Mouse (Mus musculus) forebrain, embryonic 12.5 days (tissue): ENCODE data around the gene Bckdha. TPM values are rescaled to one million over a fixed set of nuclear protein-coding genes. Genes with fewer than 3 reads are reported as not detected.

ENCODE experiments used
- ATAC-seq: fragments of 200-750 bp; cut with Nextera tagmentation; 2 replicates; pipeline ENCODE4 v1.8.0; 2017; ENCODE audit warnings: moderate TSS enrichment; ENCODE audit not compliant: low FRiP score
- H3K27ac ChIP-seq: fragments of 300-500 bp; sonication (generic); 2 replicates; pipeline ENCODE4 v1.5.1; 2016; ENCODE audit warnings: mild to moderate bottlenecking
- H3K27me3 ChIP-seq: fragments of 300-500 bp; sonication (generic); 2 replicates; pipeline ENCODE4 v1.6.1; 2016; ENCODE audit warnings: mild to moderate bottlenecking
- H3K36me3 ChIP-seq: fragments of 300-500 bp; sonication (generic); replicated peaks from 2 replicates; pipeline ENCODE4 v1.6.1; 2016; ENCODE audit warnings: mild to moderate bottlenecking
- H3K4me1 ChIP-seq: fragments of 300-500 bp; sonication (generic); 2 replicates; pipeline ENCODE4 v1.6.1; 2016
- H3K4me2 ChIP-seq: fragments of 300-500 bp; sonication (generic); 2 replicates; pipeline ENCODE4 v1.6.1; 2016; ENCODE audit warnings: mild to moderate bottlenecking, moderate library complexity
- H3K4me3 ChIP-seq: fragments of 300-500 bp; sonication (generic); replicated peaks from 2 replicates; pipeline ENCODE4 v1.5.1; 2016; ENCODE audit warnings: mild to moderate bottlenecking
- H3K9ac ChIP-seq: fragments of 300-500 bp; sonication (generic); 2 replicates; pipeline ENCODE4 v1.6.1; 2016; ENCODE audit warnings: mild to moderate bottlenecking
- H3K9me3 ChIP-seq: fragments of 300-500 bp; sonication (generic); 2 replicates; pipeline ENCODE4 v1.6.1; 2016
- WGBS: fragments of 180-500 bp; shearing (Covaris S2); methylation state at CpG from one replicate; pipeline ENCODE4 v1.1.7; 2016; 5-methylcytosine and 5-hydroxymethylcytosine counted together
- polyA plus RNA-seq: library from polyadenylated mRNA; unstranded; fragments of >200 nt; fragmentation: Nextera tagmentation; extraction: Ambion mirVana; gene quantifications from 2 replicates; pipeline ENCODE4 v1.2.1, GENCODE M21; 2016

The Bckdha gene
- polyA plus RNA-seq, 1 experiment from 2014 or later = 36.1 TPM

- H3K36me3 ChIP-seq = peaks cover 33% of the 10 kb centered on the region
- ATAC-seq = no peak
Measured at GRCm38 (mm10) chr7:25628323-25628620, 30.5 kb downstream of the Bckdha start.

DNA sequence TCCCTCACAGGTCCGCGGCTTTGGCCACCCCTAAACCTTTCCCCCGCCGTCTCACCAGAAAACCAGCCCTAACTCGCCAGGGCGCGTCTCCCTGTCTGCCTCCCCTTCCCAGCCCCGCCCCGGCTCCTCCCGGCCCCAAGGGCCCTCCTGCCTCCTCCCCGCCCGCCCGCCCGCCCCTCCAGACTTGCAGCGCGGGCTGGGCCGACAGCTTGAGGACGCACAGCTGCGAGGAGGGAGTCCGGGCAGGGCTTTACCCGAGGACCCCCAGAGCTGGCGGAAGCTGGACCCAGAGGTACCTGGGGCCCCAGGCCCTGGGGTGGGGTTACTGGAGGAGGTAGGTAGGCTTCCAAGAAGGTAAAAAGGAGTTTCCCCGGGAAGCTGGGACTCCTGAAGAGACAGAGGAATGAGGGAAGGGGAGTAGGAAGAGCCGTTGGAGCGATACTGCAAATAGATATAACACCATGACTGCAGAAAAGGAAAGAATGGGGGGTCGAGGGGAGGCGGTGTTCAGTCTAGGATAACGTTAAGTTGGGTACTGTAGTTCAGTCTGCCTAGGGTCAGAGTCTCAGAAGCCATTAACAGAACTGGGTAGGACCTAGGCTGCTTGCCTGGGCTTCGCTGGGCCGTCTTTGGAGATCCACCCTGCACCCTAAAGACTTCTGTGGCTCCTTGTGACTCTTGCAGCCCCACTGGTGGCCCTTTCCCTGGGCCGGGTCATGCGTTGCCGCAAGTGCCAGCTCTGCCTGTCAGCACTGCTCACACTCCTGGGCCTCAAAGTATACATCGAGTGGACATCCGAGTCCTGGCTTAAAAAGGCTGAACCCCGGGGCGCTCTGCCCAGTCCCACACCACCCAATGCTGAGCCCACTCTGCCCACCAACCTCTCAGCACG is 31.1 kb downstream of the Bckdha start:
- H3K4me1 ChIP-seq = peaks cover 11% of the 10 kb centered on the region
- peaks cover 29% of the 10 kb centered on the region for H3K36me3 ChIP-seq
- peak overlapping the region; percentile 52 for H3K4me2 ChIP-seq
- H3K4me3 ChIP-seq = peak overlapping the region; percentile 27
- H3K9me3 ChIP-seq = no peaks in the 10 kb centered on the region
- no peak overlapping the region for H3K27ac ChIP-seq
- H3K9ac ChIP-seq = peak overlapping the region; percentile 49; the same call in 1 of the 2 replicates
- H3K27me3 ChIP-seq = peaks cover 26% of the 10 kb centered on the region
- peak; percentile 58; the same call in 1 of the 2 replicates for ATAC-seq
- WGBS = 18% methylated on average over 38 of the region's 38 CpGs

More at GRCm38 (mm10) chr7:25628323-25628620, 30.5 kb downstream of the Bckdha start:
- Histone ChIP-seq H3K4me1 (peaks cover 11% of the 10 kb centered on the region), H3K4me3 (no peak overlapping the region), H3K9ac (no peak overlapping the region), H3K27me3 (peaks cover 26% of the 10 kb centered on the region), H3K9me3 (no peaks in the 10 kb centered on the region), H3K27ac (no peak overlapping the region), H3K4me2 (no peak overlapping the region)
- WGBS = 68% methylated on average over 8 of the region's 8 CpGs

- Histone ChIP-seq H3K4me3 (peak within 1 kb of the TSS; percentile 27), H3K9ac (peak within 1 kb of the TSS; percentile 49; the same call in 1 of the 2 replicates), H3K36me3 (peaks cover 29% of the 10 kb centered on the region), H3K9me3 (no peaks in the 10 kb centered on the region), H3K27me3 (peaks cover 26% of the 10 kb centered on the region), H3K4me1 (peaks cover 11% of the 10 kb centered on the region), H3K4me2 (peak within 1 kb of the TSS; percentile 52), H3K27ac (no peak within 1 kb of the TSS)
- ATAC-seq = no peak
- 22% methylated on average over 29 of the region's 29 CpGs for WGBS
Measured at GRCm38 (mm10) chr7:25626509-25627430, 32.0 kb downstream of the Bckdha start, which contains the start of gene B3gnt8. Gene B3gnt8 (plus strand): TSS chr7:25626654.

GRCm38 (mm10) chr7:25625594-25626250 is 33.1 kb downstream of the Bckdha start:
- Histone ChIP-seq H3K9ac (no peak overlapping the region), H3K9me3 (no peaks in the 10 kb centered on the region), H3K4me1 (peaks cover 11% of the 10 kb centered on the region), H3K27me3 (peaks cover 26% of the 10 kb centered on the region), H3K27ac (no peak overlapping the region), H3K4me2 (no peak overlapping the region), H3K4me3 (no peak overlapping the region), H3K36me3 (peaks cover 30% of the 10 kb centered on the region)
- 69% methylated on average over 10 of the region's 10 CpGs for WGBS
- no peak for ATAC-seq

DNA sequence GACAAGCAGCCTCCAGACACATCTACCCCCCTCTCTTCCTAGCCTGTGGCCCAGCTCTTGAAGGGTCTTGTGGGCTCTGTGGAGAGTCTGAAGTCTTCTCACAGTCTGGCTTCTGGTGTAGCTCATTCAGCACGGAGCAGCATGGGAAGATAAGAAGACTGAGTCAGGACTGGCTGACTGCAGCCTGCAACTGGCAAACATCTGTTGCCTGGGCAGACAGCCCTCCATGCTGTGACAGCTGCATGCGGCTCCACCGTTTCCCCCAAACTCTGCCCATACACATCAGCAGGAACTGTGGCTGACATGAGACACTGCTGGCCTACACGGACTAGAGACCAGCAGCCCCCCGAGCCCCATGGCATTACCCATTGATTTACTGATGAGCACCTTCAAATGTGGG is 33.9 kb downstream of the Bckdha start:
- Histone ChIP-seq H3K36me3 (peaks cover 22% of the 10 kb centered on the region), H3K9me3 (no peaks in the 10 kb centered on the region), H3K9ac (no peak overlapping the region), H3K27ac (no peak overlapping the region), H3K4me3 (no peak overlapping the region), H3K4me2 (no peak overlapping the region), H3K27me3 (peaks cover 26% of the 10 kb centered on the region), H3K4me1 (peaks cover 15% of the 10 kb centered on the region)
- WGBS = 85% methylated on average over 5 of the region's 5 CpGs
- no peak for ATAC-seq

- Histone ChIP-seq H3K9me3 (no peaks in the 10 kb centered on the region), H3K4me2 (no peak overlapping the region), H3K27me3 (peaks cover 23% of the 10 kb centered on the region), H3K9ac (no peak overlapping the region), H3K4me3 (no peak overlapping the region), H3K27ac (no peak overlapping the region), H3K4me1 (peaks cover 20% of the 10 kb centered on the region), H3K36me3 (peaks cover 15% of the 10 kb centered on the region; the same call in 1 of the 2 replicates)
- ATAC-seq = no peak
- 88% methylated on average over 11 of the region's 11 CpGs for WGBS
Measured at GRCm38 (mm10) chr7:25623857-25624370, 34.9 kb downstream of the Bckdha start.

DNA sequence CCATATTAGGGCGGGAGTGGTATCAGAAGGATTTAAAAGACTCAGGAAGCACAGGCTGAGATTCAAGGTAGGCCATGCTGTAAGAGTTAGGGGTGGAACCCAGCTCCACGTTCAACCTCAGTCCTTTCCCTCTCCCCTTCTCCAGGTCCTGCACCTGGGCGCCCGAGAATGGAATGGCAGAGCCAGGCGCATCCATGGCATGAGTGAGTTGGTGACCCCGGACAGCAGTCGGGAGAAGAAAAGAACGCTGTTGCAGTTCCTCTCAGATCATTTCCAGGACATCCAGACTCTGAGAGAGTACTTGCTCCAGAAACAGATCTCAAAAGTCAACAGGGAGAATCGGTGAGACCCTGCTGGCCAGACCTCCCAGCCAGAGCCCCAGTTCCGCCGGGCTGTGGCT is 38.0 kb downstream of the Bckdha start:
- Histone ChIP-seq H3K9me3 (no peaks in the 10 kb centered on the region), H3K36me3 (peaks cover 14% of the 10 kb centered on the region; the same call in 1 of the 2 replicates), H3K4me1 (peaks cover 12% of the 10 kb centered on the region; the same call in 1 of the 2 replicates), H3K9ac (no peak overlapping the region), H3K4me3 (no peak overlapping the region), H3K27me3 (peaks cover 7% of the 10 kb centered on the region), H3K27ac (no peak overlapping the region), H3K4me2 (no peak overlapping the region)
- WGBS = 92% methylated on average over 11 of the region's 11 CpGs
- ATAC-seq = no peak

DNA sequence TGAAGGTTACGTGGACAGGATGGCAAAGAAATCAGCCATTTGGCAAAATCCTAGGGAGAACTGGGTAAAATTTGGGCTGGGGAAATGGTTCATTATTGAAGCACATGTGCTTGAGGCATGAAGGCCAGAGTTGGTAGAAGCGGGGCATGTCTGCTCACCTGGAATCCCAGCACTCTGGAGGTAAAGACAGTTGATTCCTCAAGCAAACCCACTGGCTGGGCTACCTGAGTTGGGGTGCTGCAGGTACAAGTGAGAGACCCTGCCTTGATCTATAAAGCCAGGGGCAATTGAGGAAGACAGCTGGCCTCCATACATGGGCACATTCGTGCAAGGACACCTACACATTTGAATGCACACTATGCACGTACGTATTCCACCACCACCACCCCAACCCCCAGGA is 38.7 kb downstream of the Bckdha start:
- no peak for ATAC-seq
- Histone ChIP-seq H3K4me3 (peak overlapping the region; percentile 63), H3K27ac (no peak overlapping the region), H3K4me2 (peak overlapping the region; percentile 69), H3K36me3 (0 out of 2 replicates have a peak, but pooled peaks cover 8% of the 10 kb centered on the region), H3K4me1 (peaks cover 12% of the 10 kb centered on the region; the same call in 1 of the 2 replicates), H3K9me3 (no peaks in the 10 kb centered on the region), H3K9ac (no peak overlapping the region), H3K27me3 (peaks cover 7% of the 10 kb centered on the region)
- WGBS = 94% methylated on average over 5 of the region's 5 CpGs

- WGBS = 19% methylated on average over 5 of the region's 5 CpGs
- ATAC-seq = no peak
- Histone ChIP-seq H3K4me2 (peak overlapping the region; percentile 69), H3K27me3 (peaks cover 7% of the 10 kb centered on the region), H3K4me1 (peaks cover 12% of the 10 kb centered on the region; the same call in 1 of the 2 replicates), H3K9ac (peak overlapping the region; percentile 53), H3K27ac (no peak overlapping the region), H3K9me3 (no peaks in the 10 kb centered on the region), H3K36me3 (0 out of 2 replicates have a peak, but pooled peaks cover 8% of the 10 kb centered on the region), H3K4me3 (peak overlapping the region; percentile 63)
Measured at GRCm38 (mm10) chr7:25619722-25619991, 39.1 kb downstream of the Bckdha start.

GRCm38 (mm10) chr7:25618865-25619721 is 39.7 kb downstream of the Bckdha start, which contains the start of gene Dmac2:
Gene Dmac2 (plus strand): TSS chr7:25619414.
- Histone ChIP-seq H3K27me3 (peaks cover 7% of the 10 kb centered on the region), H3K36me3 (0 out of 2 replicates have a peak, but pooled peaks cover 8% of the 10 kb centered on the region), H3K27ac (no peak within 1 kb of the TSS), H3K9ac (peak within 1 kb of the TSS; percentile 53), H3K9me3 (no peaks in the 10 kb centered on the region), H3K4me2 (peak within 1 kb of the TSS; percentile 69), H3K4me3 (peak within 1 kb of the TSS; percentile 63), H3K4me1 (peaks cover 12% of the 10 kb centered on the region; the same call in 1 of the 2 replicates)
- ATAC-seq = peak; percentile 95
- WGBS = 1% methylated on average over 53 of the region's 53 CpGs
